Mouse (Mus musculus) brain, adult 2 months (tissue): ENCODE measurements at regions not wholly inside any gene's neighbourhood (a gene's known extent, or its start where the extent isn't known, plus 50 kb on each side); places are given as distances from the start of the nearest gene placed in this dataset.

Experiments used
- DNase-seq: peaks from one replicate; pipeline ENCODE4 v3.0.0; 2011; ENCODE audit warnings: low read depth, low spot score

GRCm38 (mm10) chr9:87346278-87346882, 91.0 kb upstream of the Cep162 start:
- DNase-seq: no peak

- DNase-seq: no peak
Measured at GRCm38 (mm10) chr9:87341438-87341837, 86.1 kb upstream of the Cep162 start.

DNA sequence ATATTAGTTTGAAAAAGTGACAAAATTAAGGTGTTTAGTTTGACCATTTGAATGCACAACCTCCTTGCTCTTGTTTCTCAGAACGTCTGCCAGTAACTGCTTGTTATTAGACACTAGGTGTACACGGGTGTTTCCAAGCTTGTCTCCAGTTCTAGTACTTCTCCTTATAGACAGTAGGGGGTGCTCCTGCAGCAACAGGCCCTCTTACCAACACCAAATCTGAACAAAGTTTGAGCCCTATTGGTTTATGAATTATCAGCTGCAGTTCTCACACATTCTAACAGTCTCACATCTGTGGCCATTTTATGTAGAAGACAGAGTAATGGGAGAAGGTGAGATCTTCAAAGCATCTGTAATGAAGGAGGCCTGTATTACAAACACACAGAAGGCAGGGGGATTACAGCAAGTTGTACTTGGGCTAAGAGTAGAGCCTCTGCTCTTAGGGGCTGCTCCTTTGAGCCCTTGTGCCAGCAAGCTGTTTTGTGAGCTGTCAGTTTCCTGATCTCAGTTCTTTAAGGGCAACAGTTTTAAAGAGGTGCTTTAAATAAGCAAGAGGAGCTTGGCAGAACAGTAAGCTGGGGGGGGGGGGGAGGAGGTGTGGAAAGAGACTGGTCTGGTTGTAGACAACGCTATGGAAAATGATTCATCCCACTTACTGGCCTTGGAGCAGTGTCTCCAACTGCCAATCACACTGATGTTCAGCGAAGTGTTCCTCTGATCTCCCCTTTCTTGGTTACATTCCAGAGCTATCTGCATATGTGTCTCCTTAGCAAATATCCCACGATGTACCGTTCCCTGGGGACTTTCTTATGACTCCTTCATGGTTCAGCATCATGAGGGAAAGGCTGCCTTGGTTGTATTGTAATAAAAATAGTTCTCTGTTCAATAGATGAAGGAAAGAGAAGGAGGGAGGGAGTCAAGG, 71.3 kb upstream of the Cep162 start:
- DNase-seq: peak; percentile 22

DNA sequence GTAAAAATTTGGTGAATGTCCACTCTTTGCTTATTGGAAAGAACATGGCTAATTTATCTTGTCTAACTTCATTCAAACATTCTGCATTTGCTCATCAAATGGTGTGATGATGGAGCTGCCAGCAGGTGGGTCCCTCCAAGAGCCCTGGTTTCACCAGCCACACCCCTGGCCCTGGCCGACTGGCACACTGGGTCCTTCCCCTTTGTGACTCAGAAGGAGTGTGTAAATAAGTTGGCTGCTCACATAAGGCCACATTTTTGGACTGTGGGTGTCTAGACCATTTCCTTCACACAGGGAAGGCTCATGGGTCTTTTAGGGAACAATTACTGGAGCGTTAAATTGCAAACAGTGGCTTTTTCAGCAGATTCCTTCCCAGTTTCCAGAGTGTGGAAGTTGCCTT, 68.4 kb upstream of the Cep162 start:
- DNase-seq: no peak

DNA sequence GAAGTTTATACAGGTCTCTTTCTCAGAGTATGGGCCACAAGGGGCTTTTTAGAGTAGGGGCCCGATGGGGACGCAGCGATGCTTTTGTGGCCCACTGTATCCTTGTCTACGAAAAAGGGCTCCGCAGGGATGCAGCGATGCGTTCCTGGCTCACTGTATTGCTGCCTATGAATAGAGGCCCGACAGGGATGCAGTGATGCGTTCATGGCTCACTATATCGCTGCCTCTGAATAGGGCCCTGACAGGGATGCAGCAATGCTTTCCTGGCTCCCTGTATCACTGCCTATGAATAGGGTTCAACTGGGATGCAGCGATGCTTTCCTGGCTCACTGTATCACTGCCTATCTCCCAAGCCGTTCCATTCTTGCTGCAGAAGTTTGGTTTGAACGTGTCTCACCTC, 65.4 kb upstream of the Cep162 start:
- DNase-seq: no peak

DNA sequence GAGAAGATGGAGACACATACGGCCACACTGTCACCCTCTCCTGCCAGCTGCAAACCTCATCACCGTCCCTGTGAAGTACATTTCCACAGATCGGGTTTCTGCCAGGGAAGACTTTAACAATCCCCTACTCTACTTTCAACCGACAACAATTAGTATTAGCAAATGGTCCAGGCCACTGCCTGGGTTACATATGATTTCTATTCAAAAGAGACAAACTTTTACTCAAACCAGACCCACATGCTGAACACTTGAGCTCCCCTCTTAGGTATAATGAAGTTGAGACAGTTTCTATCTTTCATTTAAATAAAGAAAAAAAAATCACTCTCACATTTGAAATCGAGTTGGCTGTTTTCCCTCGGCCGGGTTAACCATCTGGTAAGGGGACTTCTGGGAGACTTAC, 63.4 kb upstream of the Cep162 start:
- DNase-seq: no peak

DNA sequence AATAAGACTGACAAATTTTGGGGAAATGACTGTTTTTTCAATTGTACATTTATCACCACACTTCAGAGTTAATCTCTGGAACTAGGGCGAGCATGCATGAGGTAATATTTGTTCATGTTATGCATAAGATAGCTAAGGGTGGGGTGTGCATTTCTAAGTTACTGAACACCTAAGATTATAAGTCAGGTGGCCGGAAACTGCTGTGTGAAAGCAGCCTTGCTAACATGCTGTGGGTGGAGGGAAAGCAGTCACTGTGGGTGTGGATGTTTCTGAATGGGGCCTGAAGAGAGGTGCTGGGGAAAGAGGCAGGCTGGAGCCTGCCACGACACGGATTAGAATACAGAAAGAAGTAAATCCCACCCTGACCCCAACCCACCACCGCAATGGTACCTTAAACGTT, 54.8 kb upstream of the Cep162 start:
- DNase-seq: no peak
